Mouse (Mus musculus) heart, postnatal 0 days (tissue): ENCODE results near the gene Cxcl16.

Experiments
- CTCF ChIP-seq: IDR thresholded peaks from 2 replicates; pipeline ENCODE4 v1.5.1; 2016; ENCODE audit warnings: antibody characterized with exemption, control low read depth, low read depth
- EP300 ChIP-seq: IDR thresholded peaks from 2 replicates; pipeline ENCODE4 v1.6.1; 2016; ENCODE audit warnings: antibody characterized with exemption, low read depth

DNA sequence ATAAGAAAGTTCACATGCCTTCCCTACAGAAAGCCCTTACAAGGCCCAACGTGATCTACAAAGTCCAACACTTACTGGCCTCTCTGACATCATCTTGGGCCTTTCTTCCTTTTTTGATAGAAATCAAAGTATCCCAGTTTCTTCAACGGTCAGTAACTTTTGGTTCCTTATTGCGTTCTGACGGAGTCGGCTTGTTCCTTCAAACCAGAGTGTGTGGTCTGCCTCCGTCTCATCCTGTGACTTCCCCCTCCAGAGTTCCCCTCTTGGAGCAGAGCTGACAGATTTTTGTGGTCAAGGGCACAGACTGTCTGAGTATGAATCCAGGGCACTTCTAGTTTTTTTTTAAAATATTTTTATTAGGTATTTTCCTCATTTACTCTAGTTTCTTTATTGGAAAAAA is 29.9 kb upstream of the Cxcl16 start:
- TF ChIP-seq CTCF (no peak), EP300 (no peak)
